Mouse (Mus musculus): Measurements from ENCODE around the gene Ano7. TPM values are rescaled to one million over a fixed set of nuclear protein-coding genes. Genes with fewer than 3 reads are reported as not detected.

The Ano7 gene
- polyA plus RNA-seq (2016; fragmentation: Nextera tagmentation; extraction: Ambion mirVana), result 0.07 and 0.29 TPM in 2 replicates

- no peaks in the 10 kb centered on the region for H3K27me3 ChIP-seq (ENCODE audit: insufficient read depth, poor library complexity, severe bottlenecking)
- no peak for DNase-seq (ENCODE audit: low spot score)
- peaks cover 11% of the 10 kb centered on the region for H3K4me1 ChIP-seq (replicated peaks)
- H3K9me3 ChIP-seq, result no peaks in the 10 kb centered on the region
- WGBS, result 78% methylated on average over 4 of the region's 4 CpGs
- no peaks in the 10 kb centered on the region for H3K36me3 ChIP-seq
- no peak within 1 kb of the TSS for H3K4me3 ChIP-seq
- H3K27ac ChIP-seq, result peak within 1 kb of the TSS; percentile 67
Measured at GRCm38 (mm10) chr1:93373665-93374064, at the start of gene Ano7. Gene Ano7, plus strand, starts transcription at chr1:93373930.

- Histone ChIP-seq H3K27me3 (ENCODE audit: insufficient read depth, poor library complexity, severe bottlenecking) (no peaks in the 10 kb centered on the region), H3K4me1 (replicated peaks) (no peaks in the 10 kb centered on the region), H3K9me3 (no peaks in the 10 kb centered on the region), H3K36me3 (peaks cover 99% of the 10 kb centered on the region), H3K27ac (no peak overlapping the region), H3K4me3 (no peak overlapping the region)
- whole genome bisulfite sequencing, result 94% methylated on average over 6 of the region's 6 CpGs
- DNase-seq (ENCODE audit: low spot score), result no peak
Measured at GRCm38 (mm10) chr1:93323973-93324372, 49.8 kb upstream of the Ano7 start.

GRCm38 (mm10) chr1:93326446-93326845 lies 47.3 kb upstream of the Ano7 start:
- no peak for DNase-seq (ENCODE audit: low spot score)
- Histone ChIP-seq H3K9me3 (no peaks in the 10 kb centered on the region), H3K4me3 (no peak overlapping the region), H3K36me3 (peaks cover 99% of the 10 kb centered on the region), H3K27ac (no peak overlapping the region), H3K4me1 (replicated peaks) (peaks cover 9% of the 10 kb centered on the region), H3K27me3 (ENCODE audit: insufficient read depth, poor library complexity, severe bottlenecking) (no peaks in the 10 kb centered on the region)
- 89% methylated on average over 3 of the region's 3 CpGs for WGBS

DNA sequence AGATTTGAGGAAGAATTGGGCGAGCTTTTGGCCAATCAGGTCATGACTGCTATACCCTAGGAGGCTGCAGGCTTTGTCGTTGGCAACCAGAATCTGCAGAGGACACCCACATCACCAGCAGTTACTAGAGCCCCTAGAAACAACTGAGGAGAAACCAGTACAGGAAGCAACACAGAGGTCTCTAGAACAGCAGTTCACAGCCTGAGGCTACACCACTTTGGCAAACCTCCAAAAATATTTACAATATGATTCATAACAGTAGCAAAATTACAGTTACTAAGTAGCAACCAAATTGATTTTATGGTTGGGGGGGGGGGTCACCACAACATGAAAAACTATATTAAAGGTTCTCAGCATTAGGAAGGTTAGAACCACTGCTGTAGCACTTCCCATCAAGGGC lies 39.1 kb upstream of the Ano7 start:
- H3K9me3 ChIP-seq, result no peaks in the 10 kb centered on the region
- 79% methylated on average over 2 of the region's 2 CpGs for WGBS
- no peak overlapping the region for H3K4me3 ChIP-seq
- H3K4me1 ChIP-seq (replicated peaks), result peaks cover 4% of the 10 kb centered on the region; the same call in 1 of the 2 replicates
- no peak overlapping the region for H3K27ac ChIP-seq
- H3K36me3 ChIP-seq, result peaks cover 79% of the 10 kb centered on the region
- H3K27me3 ChIP-seq (ENCODE audit: insufficient read depth, poor library complexity, severe bottlenecking), result no peaks in the 10 kb centered on the region
- DNase-seq (ENCODE audit: low spot score), result no peak

- Histone ChIP-seq H3K27ac (peak within 1 kb of the TSS; percentile 92), H3K9me3 (no peaks in the 10 kb centered on the region), H3K4me3 (peak within 1 kb of the TSS; percentile 96), H3K4me1 (replicated peaks) (peaks cover 24% of the 10 kb centered on the region), H3K36me3 (peaks cover 23% of the 10 kb centered on the region), H3K27me3 (ENCODE audit: insufficient read depth, poor library complexity, severe bottlenecking) (no peaks in the 10 kb centered on the region)
- peak; percentile 98 for DNase-seq (ENCODE audit: low spot score)
- under 1% methylated on average over 63 of the region's 63 CpGs for WGBS
Measured at GRCm38 (mm10) chr1:93342648-93343503, 30.9 kb upstream of the Ano7 start, which contains the start of the genes Ppp1r7 and Pask. Gene Ppp1r7, plus strand, starts transcription at chr1:93342854. Gene Pask, minus strand, starts transcription at chr1:93343482.

DNA sequence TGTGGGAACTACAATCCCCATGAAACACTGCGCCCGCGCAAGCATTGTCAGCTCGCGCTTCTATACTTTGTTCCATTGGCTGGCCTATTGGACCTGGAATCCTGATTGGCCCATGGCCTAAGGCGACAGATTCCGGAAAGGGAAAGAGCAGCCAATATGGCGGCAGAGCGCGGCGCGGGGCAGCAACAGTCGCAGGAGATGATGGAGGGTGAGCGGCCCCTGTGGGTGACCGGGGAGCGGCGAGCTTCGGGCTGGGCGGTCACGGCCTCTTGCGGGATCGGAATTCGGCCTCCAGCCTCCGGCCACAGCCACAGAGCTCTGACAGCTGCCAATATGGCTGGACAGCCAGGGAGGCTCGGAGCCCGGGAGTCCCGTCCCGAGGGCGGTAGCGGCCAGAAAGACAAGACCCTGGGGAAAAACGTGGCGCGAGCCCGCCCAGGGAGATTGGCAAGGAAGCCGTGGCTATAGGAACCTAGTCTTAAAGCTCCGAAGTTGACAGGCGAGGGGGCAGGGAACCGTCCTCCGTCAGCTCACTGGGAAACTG lies 30.2 kb upstream of the Ano7 start:
- peaks cover 24% of the 10 kb centered on the region for H3K4me1 ChIP-seq (replicated peaks)
- peak; percentile 94 for DNase-seq (ENCODE audit: low spot score)
- peak overlapping the region; percentile 92 for H3K27ac ChIP-seq
- H3K9me3 ChIP-seq, result no peaks in the 10 kb centered on the region
- H3K4me3 ChIP-seq, result peak overlapping the region; percentile 96
- peaks cover 30% of the 10 kb centered on the region for H3K36me3 ChIP-seq
- under 1% methylated on average over 39 of the region's 39 CpGs for WGBS
- no peaks in the 10 kb centered on the region for H3K27me3 ChIP-seq (ENCODE audit: insufficient read depth, poor library complexity, severe bottlenecking)

DNA sequence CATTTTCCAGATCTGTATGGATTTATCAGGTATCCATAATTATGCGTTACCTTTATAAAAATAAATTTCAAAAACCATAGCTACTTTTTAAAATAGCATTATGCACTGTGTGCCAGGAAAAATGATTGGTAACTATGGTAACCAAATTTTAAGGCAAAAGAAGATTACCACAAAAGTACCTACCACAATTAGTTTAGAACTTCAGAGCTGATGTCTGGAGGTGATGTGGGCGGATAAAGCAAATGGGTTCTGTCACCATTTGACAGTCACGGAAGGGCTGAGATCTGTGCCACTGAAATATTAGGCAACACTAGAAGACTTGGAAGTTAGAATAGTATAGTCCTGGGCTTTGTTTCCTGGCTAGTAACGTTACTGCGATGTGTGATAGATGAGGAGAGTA lies 26.6 kb upstream of the Ano7 start:
- Histone ChIP-seq H3K27me3 (ENCODE audit: insufficient read depth, poor library complexity, severe bottlenecking) (no peaks in the 10 kb centered on the region), H3K4me1 (replicated peaks) (peaks cover 13% of the 10 kb centered on the region), H3K36me3 (peaks cover 66% of the 10 kb centered on the region), H3K27ac (no peak overlapping the region), H3K4me3 (no peak overlapping the region), H3K9me3 (no peaks in the 10 kb centered on the region)
- DNase-seq (ENCODE audit: low spot score), result no peak
- 95% methylated on average over 5 of the region's 5 CpGs for WGBS

DNA sequence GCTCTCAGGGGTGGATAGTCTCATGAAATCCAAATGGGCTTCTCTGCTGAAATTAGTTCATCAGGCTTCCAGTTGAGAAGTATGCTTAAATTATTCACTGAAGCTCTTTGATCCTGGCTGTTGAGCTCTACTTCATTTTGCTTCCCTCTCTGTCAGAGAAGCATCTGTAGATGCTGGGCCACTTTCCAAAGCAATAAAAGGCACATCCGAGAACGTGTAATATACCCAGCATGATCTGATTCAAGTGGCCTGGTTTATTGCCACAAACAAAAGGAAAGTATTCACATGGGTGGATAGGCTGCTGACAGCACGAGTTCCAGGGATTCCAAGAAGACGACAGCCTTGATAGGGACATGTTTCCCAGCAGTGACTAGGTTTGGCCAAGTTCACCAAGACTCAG lies 24.0 kb upstream of the Ano7 start:
- Histone ChIP-seq H3K27me3 (ENCODE audit: insufficient read depth, poor library complexity, severe bottlenecking) (no peaks in the 10 kb centered on the region), H3K4me1 (replicated peaks) (peaks cover 4% of the 10 kb centered on the region; the same call in 1 of the 2 replicates), H3K36me3 (peaks cover 91% of the 10 kb centered on the region), H3K4me3 (no peak overlapping the region), H3K27ac (no peak overlapping the region), H3K9me3 (no peaks in the 10 kb centered on the region)
- no peak for DNase-seq (ENCODE audit: low spot score)
- WGBS, result 87% methylated on average over 4 of the region's 4 CpGs

- no peak overlapping the region for H3K27ac ChIP-seq
- 92% methylated on average over 2 of the region's 2 CpGs for WGBS
- H3K9me3 ChIP-seq, result no peaks in the 10 kb centered on the region
- no peak for DNase-seq (ENCODE audit: low spot score)
- no peaks in the 10 kb centered on the region for H3K4me1 ChIP-seq (replicated peaks)
- H3K36me3 ChIP-seq, result peaks cover 100% of the 10 kb centered on the region
- no peaks in the 10 kb centered on the region for H3K27me3 ChIP-seq (ENCODE audit: insufficient read depth, poor library complexity, severe bottlenecking)
- H3K4me3 ChIP-seq, result no peak overlapping the region
Measured at GRCm38 (mm10) chr1:93352724-93353123, 21.0 kb upstream of the Ano7 start.

- peaks cover 98% of the 10 kb centered on the region for H3K36me3 ChIP-seq
- no peaks in the 10 kb centered on the region for H3K4me1 ChIP-seq (replicated peaks)
- WGBS, result 90% methylated on average over 4 of the region's 4 CpGs
- H3K27ac ChIP-seq, result no peak overlapping the region
- H3K4me3 ChIP-seq, result no peak overlapping the region
- no peak for DNase-seq (ENCODE audit: low spot score)
- H3K9me3 ChIP-seq, result no peaks in the 10 kb centered on the region
- H3K27me3 ChIP-seq (ENCODE audit: insufficient read depth, poor library complexity, severe bottlenecking), result no peaks in the 10 kb centered on the region
Measured at GRCm38 (mm10) chr1:93362661-93363060, 11.1 kb upstream of the Ano7 start.

DNA sequence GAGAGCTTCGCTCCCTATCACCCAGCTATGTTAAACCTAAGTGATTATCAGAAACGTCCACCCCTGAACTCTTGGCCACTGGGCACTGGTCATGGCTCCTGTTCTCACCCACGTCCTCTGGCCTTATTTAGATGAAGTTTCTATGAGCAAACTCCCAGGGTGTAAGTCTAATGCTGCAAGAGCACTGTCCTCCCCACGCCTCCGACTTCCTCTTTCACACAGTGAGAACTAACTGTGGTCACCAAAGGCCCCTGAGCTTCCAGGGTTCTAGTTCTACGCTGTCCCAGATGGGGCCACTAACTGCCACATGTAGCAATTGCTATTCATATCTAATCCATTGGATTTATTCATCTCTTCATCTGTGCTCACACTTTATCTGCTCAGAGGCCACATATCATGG lies 8.1 kb upstream of the Ano7 start:
- peaks cover 77% of the 10 kb centered on the region for H3K36me3 ChIP-seq
- H3K4me3 ChIP-seq, result no peak overlapping the region
- H3K9me3 ChIP-seq, result no peaks in the 10 kb centered on the region
- DNase-seq (ENCODE audit: low spot score), result no peak
- H3K27me3 ChIP-seq (ENCODE audit: insufficient read depth, poor library complexity, severe bottlenecking), result no peaks in the 10 kb centered on the region
- no peak overlapping the region for H3K27ac ChIP-seq
- 95% methylated on average over 6 of the region's 6 CpGs for WGBS
- no peaks in the 10 kb centered on the region for H3K4me1 ChIP-seq (replicated peaks)

- H3K27me3 ChIP-seq (ENCODE audit: insufficient read depth, poor library complexity, severe bottlenecking), result no peaks in the 10 kb centered on the region
- H3K9me3 ChIP-seq, result no peaks in the 10 kb centered on the region
- no peak for DNase-seq (ENCODE audit: low spot score)
- WGBS, result 72% methylated on average over 5 of the region's 5 CpGs
- no peaks in the 10 kb centered on the region for H3K36me3 ChIP-seq
- no peak overlapping the region for H3K27ac ChIP-seq
- H3K4me3 ChIP-seq, result no peak overlapping the region
- peaks cover 9% of the 10 kb centered on the region for H3K4me1 ChIP-seq (replicated peaks)
Measured at GRCm38 (mm10) chr1:93377307-93377706, 3.6 kb downstream of the Ano7 start.

DNA sequence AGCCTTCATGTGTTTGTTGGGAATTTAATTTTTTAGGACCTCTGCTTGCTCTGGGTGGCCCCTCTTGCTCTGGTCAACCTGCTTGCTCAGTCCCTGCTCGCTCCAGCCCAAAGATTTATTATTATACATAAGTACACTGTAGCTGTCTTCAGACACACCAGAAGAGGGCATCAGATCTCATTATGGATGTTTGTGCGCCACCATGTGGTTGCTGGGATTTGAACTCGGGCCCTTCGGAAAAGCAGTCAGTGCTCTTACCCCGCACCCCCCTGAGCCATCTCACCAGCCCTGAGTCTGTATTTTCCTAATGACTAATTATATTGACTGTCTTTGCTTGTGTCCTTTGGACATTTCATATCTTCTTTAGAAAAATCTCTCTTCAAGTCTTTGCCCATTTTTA lies 5.4 kb downstream of the Ano7 start:
- Histone ChIP-seq H3K4me1 (replicated peaks) (no peaks in the 10 kb centered on the region), H3K4me3 (no peak overlapping the region), H3K9me3 (no peaks in the 10 kb centered on the region), H3K27me3 (ENCODE audit: insufficient read depth, poor library complexity, severe bottlenecking) (no peaks in the 10 kb centered on the region), H3K27ac (no peak overlapping the region), H3K36me3 (no peaks in the 10 kb centered on the region)
- DNase-seq (ENCODE audit: low spot score), result no peak
- 82% methylated on average over 5 of the region's 5 CpGs for WGBS

All from hindbrain, embryonic 10.5 days (tissue).